Mouse (Mus musculus) naive thymus-derived CD4-positive, alpha-beta T cell, adult 5 months (primary cell): ENCODE data around the gene Rps6ka2. TPM values are rescaled to one million over a fixed set of nuclear protein-coding genes. Genes with fewer than 3 reads are reported as not detected.

Source experiments
- polyA plus RNA-seq: library from polyadenylated mRNA; unstranded; fragments of 100-300 nt; shearing (Covaris generic); gene quantifications from one replicate; pipeline ENCODE4 v1.2.1, GENCODE M21; 2017

Rps6ka2 gene
- polyA plus RNA-seq: 9.1 TPM

GRCm38 (mm10) chr17:7169627-7170303, at the start of gene Rps6ka2:
Gene Rps6ka2 (plus strand): TSS chr17:7170115.

GRCm38 (mm10) chr17:7324346-7324745, 154.4 kb downstream of the Rps6ka2 start, which contains the start of gene Tcp10a:
Gene Tcp10a (plus strand): TSS chr17:7324646.

GRCm38 (mm10) chr17:7352596-7352995, 182.7 kb downstream of the Rps6ka2 start, which contains the start of gene Ttll2:
Gene Ttll2 (minus strand): TSS chr17:7352696.

Other genes starting within 250 kb of the Rps6ka2 start
- 9.2 TPM for gene Rsph3b, start 221.4 kb upstream of the Rps6ka2 start, polyA plus RNA-seq
- gene Tagap1, start 209.0 kb upstream of the Rps6ka2 start, polyA plus RNA-seq: 40.9 TPM
- 698 TPM for gene Rnaset2b, start 199.5 kb upstream of the Rps6ka2 start, polyA plus RNA-seq
- 1.4 TPM for gene Gm49721, start 191.2 kb upstream of the Rps6ka2 start, polyA plus RNA-seq
- not detected for gene Gm1604a, start 144.5 kb upstream of the Rps6ka2 start, polyA plus RNA-seq
- not detected for gene Tcp10a, start 154.5 kb downstream of the Rps6ka2 start, polyA plus RNA-seq
- gene Ttll2, start 182.6 kb downstream of the Rps6ka2 start, polyA plus RNA-seq: not detected
- not detected for gene Gm49630, start 201.9 kb downstream of the Rps6ka2 start, polyA plus RNA-seq
- not detected for gene Unc93a2, start 215.3 kb downstream of the Rps6ka2 start, polyA plus RNA-seq